Mouse (Mus musculus) midbrain, embryonic 12.5 days (tissue): ENCODE data around the gene Picalm. TPM values are rescaled to one million over a fixed set of nuclear protein-coding genes. Genes with fewer than 3 reads are reported as not detected.

Experiments
- ATAC-seq: fragments of 200-750 bp; cut with Nextera tagmentation; 2 replicates; pipeline ENCODE4 v1.8.0; 2017; ENCODE audit warnings: low read depth, moderate TSS enrichment, moderate library complexity; ENCODE audit not compliant: low FRiP score
- H3K27ac ChIP-seq: fragments of 300-500 bp; sonication (generic); replicated peaks from 2 replicates; pipeline ENCODE4 v1.5.1; 2016; ENCODE audit warnings: mild to moderate bottlenecking
- H3K27me3 ChIP-seq: fragments of 300-500 bp; sonication (generic); 2 replicates; pipeline ENCODE4 v1.6.1; 2016; ENCODE audit warnings: mild to moderate bottlenecking
- H3K36me3 ChIP-seq: fragments of 300-500 bp; sonication (generic); 2 replicates; pipeline ENCODE4 v1.6.1; 2016
- H3K4me1 ChIP-seq: fragments of 300-500 bp; sonication (generic); 2 replicates; pipeline ENCODE4 v1.6.1; 2016
- H3K4me2 ChIP-seq: fragments of 300-500 bp; sonication (generic); replicated peaks from 2 replicates; pipeline ENCODE4 v1.6.1; 2016; ENCODE audit warnings: mild to moderate bottlenecking, moderate library complexity
- H3K4me3 ChIP-seq: fragments of 300-500 bp; sonication (generic); 2 replicates; pipeline ENCODE4 v1.5.1; 2016; ENCODE audit warnings: mild to moderate bottlenecking
- H3K9ac ChIP-seq: fragments of 300-500 bp; sonication (generic); replicated peaks from 2 replicates; pipeline ENCODE4 v1.6.1; 2016; ENCODE audit warnings: mild to moderate bottlenecking, moderate library complexity
- H3K9me3 ChIP-seq: fragments of 300-500 bp; sonication (generic); 2 replicates; pipeline ENCODE4 v1.6.1; 2016; ENCODE audit warnings: mild to moderate bottlenecking
- WGBS: fragments of 180-500 bp; shearing (Covaris S2); methylation state at CpG from one replicate; pipeline ENCODE4 v1.1.7; 2016; 5-methylcytosine and 5-hydroxymethylcytosine counted together
- polyA plus RNA-seq: library from polyadenylated mRNA; unstranded; fragments of >200 nt; fragmentation: Nextera tagmentation; extraction: Ambion mirVana; gene quantifications from 2 replicates; pipeline ENCODE4 v1.2.1, GENCODE M21; 2016

The Picalm gene
- polyA plus RNA-seq, 1 experiment from 2014 or later: 44.5 TPM

- H3K27me3 ChIP-seq: no peaks in the 10 kb centered on the region
- no peaks in the 10 kb centered on the region for H3K36me3 ChIP-seq
- H3K9ac ChIP-seq: no peak overlapping the region
- no peaks in the 10 kb centered on the region for H3K4me1 ChIP-seq
- 89% methylated on average over 4 of the region's 4 CpGs for WGBS
- no peak overlapping the region for H3K27ac ChIP-seq
- H3K4me3 ChIP-seq: no peak overlapping the region
- ATAC-seq: no peak
- H3K9me3 ChIP-seq: no peaks in the 10 kb centered on the region
- H3K4me2 ChIP-seq: no peak overlapping the region
Observed at GRCm38 (mm10) chr7:90138359-90138758, 8.3 kb downstream of the Picalm start.

GRCm38 (mm10) chr7:90140290-90140689 lies 10.3 kb downstream of the Picalm start:
- Histone ChIP-seq H3K9ac (no peak overlapping the region), H3K4me2 (no peak overlapping the region), H3K4me1 (no peaks in the 10 kb centered on the region), H3K36me3 (no peaks in the 10 kb centered on the region), H3K27ac (no peak overlapping the region), H3K9me3 (no peaks in the 10 kb centered on the region), H3K27me3 (no peaks in the 10 kb centered on the region), H3K4me3 (no peak overlapping the region)
- 73% methylated on average over 3 of the region's 3 CpGs for WGBS
- no peak for ATAC-seq

- Histone ChIP-seq H3K36me3 (no peaks in the 10 kb centered on the region), H3K9me3 (no peaks in the 10 kb centered on the region), H3K27me3 (no peaks in the 10 kb centered on the region), H3K27ac (no peak overlapping the region), H3K4me1 (0 out of 2 replicates have a peak, but pooled peaks cover 4% of the 10 kb centered on the region), H3K4me2 (no peak overlapping the region), H3K9ac (no peak overlapping the region), H3K4me3 (no peak overlapping the region)
- ATAC-seq: no peak
- 82% methylated on average over 2 of the region's 2 CpGs for WGBS
Observed at GRCm38 (mm10) chr7:90144275-90144674, 14.3 kb downstream of the Picalm start.

- H3K4me1 ChIP-seq: 0 out of 2 replicates have a peak, but pooled peaks cover 4% of the 10 kb centered on the region
- no peak for ATAC-seq
- H3K27me3 ChIP-seq: no peaks in the 10 kb centered on the region
- WGBS: 88% methylated on average over 2 of the region's 2 CpGs
- no peaks in the 10 kb centered on the region for H3K36me3 ChIP-seq
- no peak overlapping the region for H3K4me3 ChIP-seq
- no peak overlapping the region for H3K27ac ChIP-seq
- no peaks in the 10 kb centered on the region for H3K9me3 ChIP-seq
- no peak overlapping the region for H3K4me2 ChIP-seq
- no peak overlapping the region for H3K9ac ChIP-seq
Observed at GRCm38 (mm10) chr7:90144971-90145370, 15.0 kb downstream of the Picalm start.

- Histone ChIP-seq H3K4me1 (0 out of 2 replicates have a peak, but pooled peaks cover 4% of the 10 kb centered on the region), H3K27me3 (no peaks in the 10 kb centered on the region), H3K27ac (no peak overlapping the region), H3K4me2 (no peak overlapping the region), H3K36me3 (no peaks in the 10 kb centered on the region), H3K4me3 (no peak overlapping the region), H3K9me3 (no peaks in the 10 kb centered on the region), H3K9ac (no peak overlapping the region)
- ATAC-seq: no peak
Observed at GRCm38 (mm10) chr7:90145376-90145775, 15.4 kb downstream of the Picalm start.

GRCm38 (mm10) chr7:90145897-90146296 lies 15.9 kb downstream of the Picalm start:
- no peaks in the 10 kb centered on the region for H3K36me3 ChIP-seq
- H3K27me3 ChIP-seq: no peaks in the 10 kb centered on the region
- H3K27ac ChIP-seq: no peak overlapping the region
- 0 out of 2 replicates have a peak, but pooled peaks cover 4% of the 10 kb centered on the region for H3K4me1 ChIP-seq
- H3K9me3 ChIP-seq: no peaks in the 10 kb centered on the region
- H3K4me2 ChIP-seq: no peak overlapping the region
- no peak for ATAC-seq
- WGBS: 73% methylated on average over 4 of the region's 4 CpGs
- no peak overlapping the region for H3K9ac ChIP-seq
- H3K4me3 ChIP-seq: no peak overlapping the region

- Histone ChIP-seq H3K9ac (no peak overlapping the region), H3K27ac (no peak overlapping the region), H3K4me1 (0 out of 2 replicates have a peak, but pooled peaks cover 4% of the 10 kb centered on the region), H3K36me3 (no peaks in the 10 kb centered on the region), H3K27me3 (no peaks in the 10 kb centered on the region), H3K9me3 (no peaks in the 10 kb centered on the region), H3K4me2 (no peak overlapping the region), H3K4me3 (no peak overlapping the region)
- 94% methylated on average over 1 of the region's 1 CpGs for WGBS
- ATAC-seq: no peak
Observed at GRCm38 (mm10) chr7:90146321-90146720, 16.3 kb downstream of the Picalm start.

GRCm38 (mm10) chr7:90148023-90148422 lies 18.0 kb downstream of the Picalm start:
- 87% methylated on average over 2 of the region's 2 CpGs for WGBS
- Histone ChIP-seq H3K27me3 (no peaks in the 10 kb centered on the region), H3K9ac (no peak overlapping the region), H3K9me3 (no peaks in the 10 kb centered on the region), H3K4me1 (0 out of 2 replicates have a peak, but pooled peaks cover 4% of the 10 kb centered on the region), H3K27ac (no peak overlapping the region), H3K36me3 (no peaks in the 10 kb centered on the region), H3K4me2 (no peak overlapping the region), H3K4me3 (no peak overlapping the region)
- ATAC-seq: no peak

GRCm38 (mm10) chr7:90148516-90148915 lies 18.5 kb downstream of the Picalm start:
- ATAC-seq: no peak
- Histone ChIP-seq H3K36me3 (no peaks in the 10 kb centered on the region), H3K27ac (no peak overlapping the region), H3K27me3 (no peaks in the 10 kb centered on the region), H3K9ac (no peak overlapping the region), H3K4me1 (0 out of 2 replicates have a peak, but pooled peaks cover 4% of the 10 kb centered on the region), H3K4me2 (no peak overlapping the region), H3K9me3 (no peaks in the 10 kb centered on the region), H3K4me3 (no peak overlapping the region)
- 68% methylated on average over 1 of the region's 1 CpGs for WGBS

- ATAC-seq: peak; percentile 82
- Histone ChIP-seq H3K9me3 (no peaks in the 10 kb centered on the region), H3K4me1 (0 out of 2 replicates have a peak, but pooled peaks cover 4% of the 10 kb centered on the region), H3K27me3 (no peaks in the 10 kb centered on the region), H3K9ac (no peak overlapping the region), H3K4me3 (no peak overlapping the region), H3K4me2 (no peak overlapping the region), H3K27ac (no peak overlapping the region), H3K36me3 (no peaks in the 10 kb centered on the region)
- 46% methylated on average over 2 of the region's 2 CpGs for WGBS
Observed at GRCm38 (mm10) chr7:90150311-90150710, 20.3 kb downstream of the Picalm start.

GRCm38 (mm10) chr7:90158034-90158433 lies 28.0 kb downstream of the Picalm start:
- Histone ChIP-seq H3K27me3 (no peaks in the 10 kb centered on the region), H3K4me2 (no peak overlapping the region), H3K36me3 (peaks cover 19% of the 10 kb centered on the region), H3K27ac (no peak overlapping the region), H3K9ac (no peak overlapping the region), H3K4me3 (no peak overlapping the region), H3K9me3 (no peaks in the 10 kb centered on the region), H3K4me1 (no peaks in the 10 kb centered on the region)
- ATAC-seq: no peak
- WGBS: 90% methylated on average over 2 of the region's 2 CpGs

GRCm38 (mm10) chr7:90160598-90160997 lies 30.6 kb downstream of the Picalm start:
- no peaks in the 10 kb centered on the region for H3K4me1 ChIP-seq
- no peak overlapping the region for H3K9ac ChIP-seq
- no peaks in the 10 kb centered on the region for H3K27me3 ChIP-seq
- ATAC-seq: no peak
- no peak overlapping the region for H3K27ac ChIP-seq
- no peak overlapping the region for H3K4me3 ChIP-seq
- peaks cover 20% of the 10 kb centered on the region for H3K36me3 ChIP-seq
- no peaks in the 10 kb centered on the region for H3K9me3 ChIP-seq
- no peak overlapping the region for H3K4me2 ChIP-seq
- WGBS: 92% methylated on average over 5 of the region's 5 CpGs

- no peak for ATAC-seq
- Histone ChIP-seq H3K9ac (no peak overlapping the region), H3K27me3 (no peaks in the 10 kb centered on the region), H3K4me2 (no peak overlapping the region), H3K4me3 (no peak overlapping the region), H3K4me1 (no peaks in the 10 kb centered on the region), H3K9me3 (no peaks in the 10 kb centered on the region), H3K36me3 (peaks cover 38% of the 10 kb centered on the region), H3K27ac (no peak overlapping the region)
- 90% methylated on average over 1 of the region's 1 CpGs for WGBS
Observed at GRCm38 (mm10) chr7:90164276-90164675, 34.3 kb downstream of the Picalm start.
